Mouse (Mus musculus) kidney, embryonic 15.5 days (tissue): ENCODE data around the gene Cryba4. TPM values are rescaled to one million over a fixed set of nuclear protein-coding genes. Genes with fewer than 3 reads are reported as not detected.

Source experiments
- ATAC-seq: fragments of 200-750 bp; cut with Nextera tagmentation; replicated peaks from 2 replicates; pipeline ENCODE4 v1.8.0; 2017; ENCODE audit warnings: moderate TSS enrichment; ENCODE audit not compliant: low FRiP score
- H3K27ac ChIP-seq: fragments of 300-500 bp; sonication (generic); 2 replicates; pipeline ENCODE4 v1.5.1; 2015; ENCODE audit warnings: mild to moderate bottlenecking, inconsistent platforms
- H3K27me3 ChIP-seq: fragments of 300-500 bp; sonication (generic); 2 replicates; pipeline ENCODE4 v1.6.1; 2015; ENCODE audit warnings: inconsistent platforms
- H3K36me3 ChIP-seq: fragments of 300-500 bp; sonication (generic); 2 replicates; pipeline ENCODE4 v1.6.1; 2015; ENCODE audit warnings: inconsistent platforms
- H3K4me1 ChIP-seq: fragments of 300-500 bp; sonication (generic); 2 replicates; pipeline ENCODE4 v1.6.1; 2015; ENCODE audit warnings: inconsistent platforms
- H3K4me2 ChIP-seq: fragments of 300-500 bp; sonication (generic); 2 replicates; pipeline ENCODE4 v1.6.1; 2015; ENCODE audit warnings: moderate library complexity, mild to moderate bottlenecking, inconsistent platforms
- H3K4me3 ChIP-seq: fragments of 300-500 bp; sonication (generic); replicated peaks from 2 replicates; pipeline ENCODE4 v1.5.1; 2015; ENCODE audit warnings: mild to moderate bottlenecking, inconsistent platforms
- H3K9ac ChIP-seq: fragments of 300-500 bp; sonication (generic); 2 replicates; pipeline ENCODE4 v1.6.1; 2015; ENCODE audit warnings: mild to moderate bottlenecking, inconsistent platforms
- H3K9me3 ChIP-seq: fragments of 300-500 bp; sonication (generic); replicated peaks from 2 replicates; pipeline ENCODE4 v1.6.1; 2016; ENCODE audit warnings: inconsistent platforms
- WGBS: fragments of 180-500 bp; shearing (Covaris S2); methylation state at CpG from one replicate; pipeline ENCODE4 v1.1.7; 2015; ENCODE audit warnings: mixed read lengths; 5-methylcytosine and 5-hydroxymethylcytosine counted together
- polyA plus RNA-seq: library from polyadenylated mRNA; unstranded; fragments of >200 nt; fragmentation: Nextera tagmentation; extraction: Ambion mirVana; gene quantifications from 2 replicates; pipeline ENCODE4 v1.2.1, GENCODE M21; 2015

Gene Cryba4
- polyA plus RNA-seq, 1 experiment from 2014 or later = 0.99 TPM

GRCm38 (mm10) chr5:112219398-112219797 lies 32.9 kb downstream of the Cryba4 start:
- Histone ChIP-seq H3K27me3 (peaks cover 20% of the 10 kb centered on the region), H3K36me3 (no peaks in the 10 kb centered on the region), H3K9ac (no peak overlapping the region), H3K27ac (0 out of 2 replicates have a peak overlapping the region, but pooled peaks have one; percentile 5), H3K4me3 (no peak overlapping the region), H3K9me3 (no peaks in the 10 kb centered on the region), H3K4me2 (no peak overlapping the region), H3K4me1 (peaks cover 24% of the 10 kb centered on the region)
- 7% methylated on average over 1 of the region's 1 CpGs for WGBS
- no peak for ATAC-seq

DNA sequence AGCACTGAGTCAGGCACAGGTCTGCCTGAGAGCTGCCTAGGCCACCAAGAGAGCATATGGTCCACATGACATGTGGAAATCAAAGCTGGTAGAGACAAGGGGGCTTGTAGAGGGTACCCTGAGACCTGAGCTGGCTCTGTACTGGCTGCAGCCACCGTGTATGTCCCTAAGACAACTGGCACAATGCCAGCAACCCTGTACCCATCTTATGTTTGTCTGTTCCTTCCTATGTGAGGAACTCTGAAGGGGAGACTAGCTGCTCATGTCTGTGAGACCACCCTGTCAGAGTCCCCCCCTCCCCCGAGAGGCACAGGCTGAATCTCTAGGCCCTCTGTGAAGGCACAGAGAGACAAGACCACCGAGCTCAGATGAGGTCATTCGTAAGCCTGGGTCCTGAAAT lies 33.6 kb downstream of the Cryba4 start:
- Histone ChIP-seq H3K36me3 (no peaks in the 10 kb centered on the region), H3K4me1 (peaks cover 30% of the 10 kb centered on the region), H3K27ac (no peak overlapping the region), H3K4me3 (no peak overlapping the region), H3K9ac (no peak overlapping the region), H3K4me2 (no peak overlapping the region), H3K27me3 (peaks cover 13% of the 10 kb centered on the region), H3K9me3 (no peaks in the 10 kb centered on the region)
- ATAC-seq = no peak
- 78% methylated on average over 4 of the region's 4 CpGs for WGBS

DNA sequence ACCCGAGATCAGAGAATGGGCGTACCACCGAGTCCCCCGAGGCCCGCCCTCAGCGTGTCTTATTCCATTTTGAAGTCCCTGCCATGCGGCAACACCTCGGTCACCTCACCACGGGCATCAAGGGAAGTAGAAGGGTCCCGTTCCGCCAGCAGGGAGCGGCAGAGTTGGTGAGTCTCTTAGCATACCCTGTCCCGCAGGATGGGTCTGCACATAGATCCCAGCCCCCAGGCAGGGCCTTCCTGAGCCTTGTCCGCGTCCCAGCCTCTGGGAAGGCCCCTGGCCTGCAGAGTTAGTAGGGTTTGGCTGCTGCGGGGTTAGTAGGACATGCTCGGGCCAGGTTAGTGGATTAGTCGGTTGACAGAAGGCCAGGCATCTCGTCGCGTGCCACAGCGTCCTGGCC lies 35.3 kb downstream of the Cryba4 start:
- WGBS = 61% methylated on average over 22 of the region's 22 CpGs
- H3K27me3 ChIP-seq = 0 out of 2 replicates have a peak, but pooled peaks cover 3% of the 10 kb centered on the region
- no peaks in the 10 kb centered on the region for H3K36me3 ChIP-seq
- no peak overlapping the region for H3K27ac ChIP-seq
- no peak overlapping the region for H3K9ac ChIP-seq
- no peak overlapping the region for H3K4me2 ChIP-seq
- H3K4me1 ChIP-seq = peaks cover 30% of the 10 kb centered on the region
- no peak for ATAC-seq
- no peak overlapping the region for H3K4me3 ChIP-seq
- H3K9me3 ChIP-seq = no peaks in the 10 kb centered on the region

GRCm38 (mm10) chr5:112216335-112216734 lies 36.0 kb downstream of the Cryba4 start:
- peaks cover 30% of the 10 kb centered on the region for H3K4me1 ChIP-seq
- no peaks in the 10 kb centered on the region for H3K36me3 ChIP-seq
- 71% methylated on average over 7 of the region's 7 CpGs for WGBS
- H3K27me3 ChIP-seq = 0 out of 2 replicates have a peak, but pooled peaks cover 3% of the 10 kb centered on the region
- no peak overlapping the region for H3K4me3 ChIP-seq
- H3K27ac ChIP-seq = no peak overlapping the region
- no peak overlapping the region for H3K9ac ChIP-seq
- ATAC-seq = no peak
- no peak overlapping the region for H3K4me2 ChIP-seq
- H3K9me3 ChIP-seq = no peaks in the 10 kb centered on the region

- H3K9me3 ChIP-seq = no peaks in the 10 kb centered on the region
- no peak overlapping the region; the same call in 1 of the 2 replicates for H3K4me3 ChIP-seq
- peak overlapping the region; percentile 80 for H3K27ac ChIP-seq
- WGBS = 42% methylated on average over 9 of the region's 9 CpGs
- peak overlapping the region; percentile 18; the same call in 1 of the 2 replicates for H3K9ac ChIP-seq
- peak overlapping the region; percentile 49 for H3K4me2 ChIP-seq
- no peak for ATAC-seq
- peaks cover 30% of the 10 kb centered on the region for H3K4me1 ChIP-seq
- H3K27me3 ChIP-seq = peaks cover 6% of the 10 kb centered on the region; the same call in 1 of the 2 replicates
- no peaks in the 10 kb centered on the region for H3K36me3 ChIP-seq
Observed at GRCm38 (mm10) chr5:112215801-112216251, 36.5 kb downstream of the Cryba4 start.

DNA sequence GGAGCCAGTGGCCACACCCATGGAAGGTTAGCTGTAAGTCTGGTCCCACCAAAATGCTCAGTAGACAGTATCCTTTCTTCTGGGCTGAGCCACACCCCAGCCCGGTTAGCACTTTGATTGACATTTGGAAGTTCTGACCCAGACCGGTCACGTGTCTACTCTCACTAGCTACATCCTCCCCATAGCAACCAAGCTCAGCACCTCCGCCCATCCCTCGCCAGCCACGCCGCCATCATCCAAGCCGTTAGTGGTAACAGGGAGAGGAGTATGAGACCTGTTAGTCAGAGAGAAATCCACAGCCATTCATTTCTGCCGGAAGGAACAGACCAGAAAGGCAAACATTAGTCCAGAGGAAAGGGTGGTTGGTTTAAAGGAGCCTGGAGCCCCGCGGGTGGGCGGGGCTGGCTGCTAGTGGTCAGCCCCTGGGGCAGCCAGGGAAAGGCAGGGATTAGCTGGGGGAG lies 37.0 kb downstream of the Cryba4 start:
- ATAC-seq = no peak
- Histone ChIP-seq H3K9ac (peak overlapping the region; percentile 18; the same call in 1 of the 2 replicates), H3K27ac (peak overlapping the region; percentile 80), H3K9me3 (no peaks in the 10 kb centered on the region), H3K4me3 (no peak overlapping the region; the same call in 1 of the 2 replicates), H3K4me1 (peaks cover 30% of the 10 kb centered on the region), H3K4me2 (peak overlapping the region; percentile 49), H3K36me3 (no peaks in the 10 kb centered on the region), H3K27me3 (peaks cover 7% of the 10 kb centered on the region; the same call in 1 of the 2 replicates)
- 24% methylated on average over 12 of the region's 12 CpGs for WGBS

- Histone ChIP-seq H3K27me3 (peaks cover 7% of the 10 kb centered on the region; the same call in 1 of the 2 replicates), H3K36me3 (no peaks in the 10 kb centered on the region), H3K9me3 (no peaks in the 10 kb centered on the region), H3K4me2 (peak overlapping the region; percentile 20; the same call in 1 of the 2 replicates), H3K4me3 (no peak overlapping the region), H3K9ac (no peak overlapping the region), H3K27ac (no peak overlapping the region), H3K4me1 (peaks cover 26% of the 10 kb centered on the region)
- 7% methylated on average over 10 of the region's 10 CpGs for WGBS
- ATAC-seq = no peak
Observed at GRCm38 (mm10) chr5:112214419-112214818, 37.9 kb downstream of the Cryba4 start.

DNA sequence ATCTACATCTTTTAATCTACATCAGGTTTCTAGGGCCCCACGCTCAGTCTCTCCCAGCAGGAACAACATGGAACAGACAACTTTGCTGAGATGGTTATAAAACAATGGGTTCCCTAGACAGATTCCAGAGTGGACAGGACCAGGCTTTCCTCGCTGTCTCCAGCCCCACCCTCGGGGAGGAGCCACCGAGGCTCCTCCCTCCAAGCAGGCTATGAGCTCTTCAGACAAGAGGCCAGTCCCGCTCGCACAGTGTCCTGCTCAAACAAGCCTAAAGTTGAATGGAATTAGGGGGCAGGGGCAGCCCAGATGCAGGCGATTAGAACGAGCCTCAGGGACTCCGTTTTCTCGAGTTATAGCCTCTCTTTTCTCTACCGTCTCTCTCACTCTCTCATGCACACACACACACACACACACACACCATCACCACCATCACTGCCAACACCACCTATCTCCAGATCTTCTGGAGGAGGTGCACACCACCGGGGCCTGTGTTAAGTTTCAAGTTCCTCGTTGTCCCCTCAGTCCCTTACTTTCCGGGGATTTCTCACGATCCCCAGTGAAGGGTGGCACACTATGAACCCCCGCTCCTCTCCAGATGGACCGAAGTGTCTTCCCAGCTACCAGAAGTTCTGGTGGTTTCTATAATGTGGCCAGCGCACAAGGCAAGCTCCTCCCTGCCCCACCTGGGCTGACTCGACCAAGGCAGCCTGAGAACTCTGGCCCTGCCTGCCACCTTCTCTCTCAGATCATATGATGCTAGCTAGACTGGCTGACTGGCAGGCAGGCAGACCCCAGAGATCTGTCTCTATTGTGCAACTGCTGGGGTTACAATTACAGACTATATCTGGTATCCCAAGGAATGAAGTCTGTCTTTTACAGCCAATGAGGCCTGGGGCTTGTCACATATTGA lies 38.7 kb downstream of the Cryba4 start:
- 42% methylated on average over 19 of the region's 19 CpGs for WGBS

DNA sequence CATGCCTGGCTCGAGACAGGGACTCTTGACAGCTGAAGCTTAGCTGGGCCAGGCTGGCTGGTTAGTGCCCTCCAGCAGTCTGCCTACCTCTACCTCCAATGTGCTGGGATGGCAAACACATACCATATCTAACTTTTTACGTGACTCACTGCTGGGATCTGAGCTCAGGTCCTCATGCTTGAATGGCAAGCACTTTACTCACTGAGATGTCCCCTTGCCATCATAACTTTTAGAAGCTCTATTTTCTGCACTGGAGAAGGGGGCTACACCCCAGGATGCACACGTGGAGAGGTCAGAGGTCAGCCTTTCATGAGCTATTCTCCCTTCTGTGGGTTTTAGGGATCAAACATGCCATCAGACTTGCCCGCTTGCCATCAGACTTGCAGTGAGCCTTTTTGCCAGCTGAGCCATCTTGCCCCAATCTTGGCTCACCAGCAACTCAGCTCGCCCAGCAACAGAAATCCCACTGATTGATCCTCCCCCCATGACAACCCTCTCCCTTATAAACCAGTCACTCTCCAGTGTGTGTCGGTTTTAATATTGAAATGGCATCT lies 39.5 kb downstream of the Cryba4 start:
- WGBS = 72% methylated on average over 6 of the region's 6 CpGs
- ATAC-seq = no peak
- no peaks in the 10 kb centered on the region for H3K36me3 ChIP-seq

More for the DNA sequence above, 38.7 kb downstream of the Cryba4 start:
- Histone ChIP-seq H3K36me3 (no peaks in the 10 kb centered on the region), H3K4me1 (peaks cover 26% of the 10 kb centered on the region), H3K4me3 (no peak overlapping the region), H3K27ac (no peak overlapping the region), H3K9me3 (no peaks in the 10 kb centered on the region), H3K4me2 (no peak overlapping the region), H3K27me3 (peaks cover 7% of the 10 kb centered on the region; the same call in 1 of the 2 replicates), H3K9ac (no peak overlapping the region)
- no peak for ATAC-seq

GRCm38 (mm10) chr5:112211911-112212310 lies 40.4 kb downstream of the Cryba4 start:
- Histone ChIP-seq H3K27ac (no peak overlapping the region), H3K4me3 (no peak overlapping the region), H3K4me1 (peaks cover 28% of the 10 kb centered on the region), H3K4me2 (no peak overlapping the region), H3K9me3 (no peaks in the 10 kb centered on the region), H3K36me3 (no peaks in the 10 kb centered on the region), H3K9ac (no peak overlapping the region), H3K27me3 (peaks cover 5% of the 10 kb centered on the region; the same call in 1 of the 2 replicates)
- ATAC-seq = no peak
- WGBS = 85% methylated on average over 7 of the region's 7 CpGs

More for the DNA sequence above, 39.5 kb downstream of the Cryba4 start:
- no peak overlapping the region for H3K27ac ChIP-seq
- H3K27me3 ChIP-seq = peaks cover 7% of the 10 kb centered on the region; the same call in 1 of the 2 replicates
- no peak overlapping the region for H3K4me2 ChIP-seq
- H3K4me1 ChIP-seq = peaks cover 30% of the 10 kb centered on the region
- H3K4me3 ChIP-seq = no peak overlapping the region
- no peak overlapping the region for H3K9ac ChIP-seq
- no peaks in the 10 kb centered on the region for H3K9me3 ChIP-seq

GRCm38 (mm10) chr5:112210104-112210503 lies 42.2 kb downstream of the Cryba4 start:
- Histone ChIP-seq H3K27me3 (peaks cover 4% of the 10 kb centered on the region; the same call in 1 of the 2 replicates), H3K27ac (no peak overlapping the region), H3K4me2 (no peak overlapping the region), H3K9ac (no peak overlapping the region), H3K9me3 (no peaks in the 10 kb centered on the region), H3K4me3 (no peak overlapping the region), H3K4me1 (peaks cover 24% of the 10 kb centered on the region), H3K36me3 (no peaks in the 10 kb centered on the region)
- 0 out of 2 replicates have a peak, but pooled peaks have one; percentile 26 for ATAC-seq
- 30% methylated on average over 8 of the region's 8 CpGs for WGBS

GRCm38 (mm10) chr5:112208321-112208720 lies 44.0 kb downstream of the Cryba4 start:
- H3K9me3 ChIP-seq = no peaks in the 10 kb centered on the region
- H3K4me1 ChIP-seq = peaks cover 15% of the 10 kb centered on the region
- no peak overlapping the region for H3K4me2 ChIP-seq
- WGBS = 46% methylated on average over 4 of the region's 4 CpGs
- no peak overlapping the region for H3K27ac ChIP-seq
- ATAC-seq = no peak
- H3K4me3 ChIP-seq = no peak overlapping the region
- H3K27me3 ChIP-seq = peaks cover 4% of the 10 kb centered on the region; the same call in 1 of the 2 replicates
- H3K36me3 ChIP-seq = no peaks in the 10 kb centered on the region
- no peak overlapping the region for H3K9ac ChIP-seq
